Mouse (Mus musculus): ENCODE results near the gene Ppa1.
A peak's percentile ranks its signal among the peaks of the same experiment; 100 is the strongest.

Gene Ppa1

DNA sequence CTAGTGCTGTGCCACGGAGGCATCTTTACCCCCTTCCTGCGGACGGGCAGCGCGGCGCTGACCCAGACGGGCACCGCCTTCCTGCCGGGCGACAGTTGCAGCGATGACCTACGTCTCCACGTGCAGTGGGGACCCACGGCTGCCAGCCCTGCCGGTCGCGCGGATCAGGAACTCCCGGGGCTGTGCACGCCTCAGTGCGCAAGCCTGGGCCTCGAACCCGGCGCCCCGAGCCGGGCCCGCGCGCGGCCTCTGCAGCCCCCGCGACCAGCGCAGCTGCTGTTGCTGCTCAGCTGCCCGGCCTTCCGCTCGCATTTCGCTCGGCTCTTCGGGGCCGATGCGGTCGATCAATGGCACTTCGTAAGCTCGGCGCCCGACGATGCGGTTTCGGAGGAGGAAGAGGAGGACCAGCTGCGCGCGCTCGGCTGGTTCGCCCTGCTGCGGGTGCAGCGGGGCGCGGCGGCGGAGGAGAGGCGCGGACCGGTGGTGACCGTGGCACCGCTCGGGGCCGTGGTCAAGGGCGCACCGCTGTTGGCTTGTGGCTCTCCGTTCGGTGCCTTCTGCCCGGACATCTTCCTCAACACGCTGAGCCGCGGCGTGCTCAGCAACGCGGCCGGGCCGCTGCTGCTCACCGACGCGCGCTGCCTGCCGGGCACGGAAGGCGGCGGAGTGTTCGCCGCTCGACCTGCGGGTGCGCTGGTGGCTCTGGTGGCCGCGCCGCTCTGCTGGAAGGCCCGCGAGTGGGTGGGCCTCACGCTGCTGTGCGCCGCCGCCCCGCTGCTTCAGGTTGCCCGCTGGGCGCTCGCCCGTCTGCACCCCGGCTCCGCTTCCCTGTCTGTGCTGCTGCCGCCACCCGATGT lies 47.6 kb downstream of the Ppa1 start:
- no peak for DNase-seq (ENCODE audit: low spot score)

DNA sequence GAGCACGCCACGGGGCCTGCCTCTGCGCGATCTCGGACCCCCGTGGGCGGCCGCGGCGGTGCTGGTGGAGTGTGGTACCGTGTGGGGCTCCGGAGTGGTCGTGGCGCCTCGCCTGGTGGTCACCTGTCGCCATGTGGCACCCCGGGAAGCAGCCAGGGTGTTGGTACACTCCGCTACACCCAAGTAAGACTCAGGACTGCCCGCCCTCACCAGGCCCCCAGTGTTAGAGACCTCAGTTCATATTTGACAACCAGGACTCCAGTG lies 48.1 kb downstream of the Ppa1 start:
- DNase-seq (ENCODE audit: low spot score), result no peak

DNA sequence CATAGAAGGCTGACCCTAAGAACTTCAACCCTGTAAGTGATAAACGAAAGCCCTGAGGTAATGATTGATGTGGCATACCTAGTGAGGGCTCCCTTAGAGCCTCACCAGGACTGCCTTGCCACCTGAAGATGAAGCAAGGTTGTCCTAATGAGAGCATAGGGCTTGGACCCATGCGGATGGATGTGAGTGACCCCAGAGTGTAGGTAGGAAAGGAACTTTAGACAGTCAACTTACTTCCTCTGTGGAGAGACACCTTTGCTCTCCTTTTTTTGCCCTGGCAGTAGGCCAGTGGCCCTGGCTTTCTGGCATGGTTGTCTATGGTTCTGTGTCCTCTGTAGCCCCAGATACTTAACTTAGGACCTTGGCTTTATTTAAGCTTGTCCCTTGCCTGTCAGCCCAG lies 48.7 kb downstream of the Ppa1 start:
- DNase-seq (ENCODE audit: low spot score), result no peak

DNA sequence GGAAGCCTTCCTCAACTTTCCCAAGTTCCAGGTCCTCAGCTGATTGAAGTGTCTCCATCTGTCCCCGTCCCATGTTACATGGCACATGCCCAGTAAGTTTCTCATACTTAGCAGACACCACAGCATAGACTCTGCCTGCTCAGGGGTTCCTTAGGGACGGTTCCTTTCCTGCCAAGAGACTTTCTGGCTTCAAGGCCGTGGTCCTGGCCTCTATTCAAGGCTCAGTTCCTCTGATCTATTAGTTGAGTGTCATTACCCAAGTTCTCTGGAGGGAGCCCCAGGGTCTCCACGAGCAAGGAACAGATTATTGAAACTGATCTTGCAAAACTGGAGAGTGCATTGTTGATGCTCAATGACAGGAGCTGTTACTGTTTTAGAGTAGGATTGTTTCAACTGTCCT lies 56.3 kb downstream of the Ppa1 start:
- no peak for DNase-seq (ENCODE audit: low spot score)

DNA sequence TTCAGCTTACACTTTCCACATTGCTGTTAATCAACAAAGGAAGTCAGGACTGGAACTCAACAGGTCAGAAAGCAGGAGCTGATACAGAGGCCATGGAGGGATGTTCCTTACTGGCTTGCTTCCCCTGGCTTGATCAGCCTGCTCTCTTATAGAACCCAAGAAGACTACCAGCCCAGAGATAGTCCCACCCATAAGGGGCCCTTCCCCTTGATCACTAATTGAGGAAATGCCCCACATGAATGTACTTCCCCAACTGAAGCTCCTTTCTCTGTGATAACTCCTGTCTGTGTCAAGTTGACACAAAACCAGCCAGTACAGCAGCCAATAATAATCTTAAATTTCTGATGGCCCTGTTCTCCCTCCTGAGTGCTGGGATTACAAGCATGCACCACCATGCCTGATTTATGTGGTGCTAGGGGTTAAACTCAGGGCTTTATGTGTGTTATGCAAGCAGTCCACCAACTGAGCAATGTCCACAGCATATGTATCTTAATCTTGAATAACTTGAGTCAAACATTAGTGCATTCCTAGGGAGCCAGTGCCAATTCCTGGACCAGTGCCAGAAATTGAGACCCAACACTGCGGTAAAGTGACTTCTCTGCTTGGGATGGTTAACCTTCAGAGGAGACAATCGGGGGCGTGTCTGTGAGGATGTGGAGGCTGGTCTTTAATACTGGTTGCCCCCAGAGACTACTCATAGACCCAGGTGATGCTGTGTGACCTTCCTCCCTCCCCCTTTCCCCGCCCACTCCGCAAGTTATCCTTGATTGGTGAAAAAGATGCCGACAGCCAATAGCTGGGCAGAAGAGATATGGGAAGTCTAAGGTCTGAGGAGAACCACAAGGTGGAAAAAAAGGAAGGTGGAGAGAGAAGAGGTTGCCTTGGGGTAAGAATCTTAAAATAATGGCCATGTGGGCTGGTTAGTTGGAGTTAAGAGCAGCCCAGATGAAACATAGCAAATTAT lies 58.3 kb downstream of the Ppa1 start:
- DNase-seq (ENCODE audit: low spot score), result no peak

DNA sequence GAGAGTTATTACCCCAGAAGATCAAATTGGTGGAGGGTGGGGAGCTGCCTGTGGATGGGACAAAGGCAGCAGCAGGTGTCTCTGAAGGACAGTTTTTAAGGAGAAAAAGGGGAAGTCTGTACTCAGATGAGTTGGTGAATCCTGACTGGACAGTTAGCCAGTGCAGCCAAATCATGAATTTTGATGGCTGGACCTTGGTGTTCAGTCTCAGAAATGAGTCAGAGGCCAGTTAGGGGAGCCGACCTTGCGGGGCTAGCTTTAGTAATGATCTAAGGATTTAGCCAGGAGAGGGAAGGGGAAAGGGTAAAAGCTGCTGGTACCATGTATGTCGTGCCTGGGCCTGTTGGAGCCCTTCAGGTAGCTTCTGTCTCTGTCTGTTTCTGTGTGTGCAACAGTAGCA lies 65.2 kb downstream of the Ppa1 start:
- no peak for DNase-seq (ENCODE audit: low spot score)

DNA sequence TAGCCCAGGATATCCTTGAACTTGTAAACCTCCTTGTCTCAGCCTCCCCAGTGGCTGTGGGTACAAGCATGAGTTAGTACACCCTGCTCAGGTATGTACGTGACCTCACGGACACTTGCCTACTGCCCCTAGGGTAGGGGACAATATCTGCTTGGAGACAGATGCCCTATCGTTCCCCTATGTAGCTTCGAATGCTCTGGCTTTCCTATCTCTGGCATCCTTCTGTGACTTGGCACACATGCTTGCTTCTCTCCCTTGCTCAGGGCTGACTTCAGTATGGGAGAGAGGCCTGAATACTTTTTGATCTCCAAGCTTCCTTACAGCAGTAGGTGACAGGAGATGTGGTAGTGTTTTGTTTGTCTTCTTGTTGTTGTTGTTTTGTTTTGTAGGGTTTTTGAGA lies 65.8 kb downstream of the Ppa1 start:
- no peak for DNase-seq (ENCODE audit: low spot score)

DNA sequence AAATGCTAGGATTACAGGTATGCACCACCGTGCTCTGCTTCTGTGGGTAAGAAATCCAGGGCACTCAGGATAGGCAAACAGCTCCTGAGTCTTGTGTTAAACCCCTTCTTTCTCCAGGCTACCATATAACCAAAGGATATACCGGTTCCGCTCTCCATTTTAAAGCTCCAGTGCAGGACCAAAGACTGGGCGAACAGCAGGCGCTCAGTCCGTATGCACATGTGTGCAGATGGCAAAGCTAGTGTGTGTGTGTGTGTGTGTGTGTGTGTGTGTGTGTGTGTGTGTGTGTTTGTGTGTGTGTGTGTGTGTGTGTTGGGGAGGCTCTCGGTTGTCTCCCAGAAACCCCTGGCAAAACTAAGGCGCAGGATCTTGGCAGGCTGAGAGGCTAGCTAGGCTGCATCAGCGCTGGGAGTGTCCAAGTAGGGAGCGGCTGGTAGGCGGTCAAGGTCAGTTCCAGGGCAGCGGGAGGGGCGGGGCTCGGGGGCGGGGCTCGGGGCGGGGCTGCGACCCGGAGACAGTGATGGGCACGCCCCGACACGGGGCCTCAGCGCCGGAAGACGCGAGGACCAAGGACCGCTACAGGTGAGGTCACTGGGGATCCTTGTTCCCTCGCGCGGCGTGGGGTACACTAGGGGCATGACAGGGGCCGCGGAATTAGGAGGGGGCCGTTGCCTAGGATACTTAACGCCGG lies 66.6 kb downstream of the Ppa1 start, which contains the start of gene Aifm2:
TSS of gene Aifm2 (plus strand) at position 493 of the 691 bp plus-strand sequence.
- peak; percentile 75 for DNase-seq (ENCODE audit: low spot score)

DNA sequence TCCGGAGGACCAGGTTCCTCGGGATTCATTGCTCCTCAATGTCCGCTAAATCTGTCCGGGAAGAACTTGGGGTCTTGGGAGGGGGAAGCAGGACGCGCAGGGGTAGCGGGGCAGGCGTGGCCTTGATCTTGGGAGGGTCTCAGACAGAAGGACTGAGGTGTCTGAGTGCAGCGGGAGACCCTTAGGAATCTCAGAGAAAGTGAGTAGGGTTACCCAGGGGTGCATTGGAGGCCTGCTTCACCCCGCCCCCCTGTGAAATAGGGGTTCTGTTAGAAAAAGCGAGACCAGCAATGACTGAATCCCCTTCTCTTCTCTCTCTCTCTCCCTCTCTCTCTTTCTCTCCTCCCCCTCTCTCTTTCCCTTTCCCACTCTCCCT lies 67.1 kb downstream of the Ppa1 start:
- no peak for DNase-seq (ENCODE audit: low spot score)

DNA sequence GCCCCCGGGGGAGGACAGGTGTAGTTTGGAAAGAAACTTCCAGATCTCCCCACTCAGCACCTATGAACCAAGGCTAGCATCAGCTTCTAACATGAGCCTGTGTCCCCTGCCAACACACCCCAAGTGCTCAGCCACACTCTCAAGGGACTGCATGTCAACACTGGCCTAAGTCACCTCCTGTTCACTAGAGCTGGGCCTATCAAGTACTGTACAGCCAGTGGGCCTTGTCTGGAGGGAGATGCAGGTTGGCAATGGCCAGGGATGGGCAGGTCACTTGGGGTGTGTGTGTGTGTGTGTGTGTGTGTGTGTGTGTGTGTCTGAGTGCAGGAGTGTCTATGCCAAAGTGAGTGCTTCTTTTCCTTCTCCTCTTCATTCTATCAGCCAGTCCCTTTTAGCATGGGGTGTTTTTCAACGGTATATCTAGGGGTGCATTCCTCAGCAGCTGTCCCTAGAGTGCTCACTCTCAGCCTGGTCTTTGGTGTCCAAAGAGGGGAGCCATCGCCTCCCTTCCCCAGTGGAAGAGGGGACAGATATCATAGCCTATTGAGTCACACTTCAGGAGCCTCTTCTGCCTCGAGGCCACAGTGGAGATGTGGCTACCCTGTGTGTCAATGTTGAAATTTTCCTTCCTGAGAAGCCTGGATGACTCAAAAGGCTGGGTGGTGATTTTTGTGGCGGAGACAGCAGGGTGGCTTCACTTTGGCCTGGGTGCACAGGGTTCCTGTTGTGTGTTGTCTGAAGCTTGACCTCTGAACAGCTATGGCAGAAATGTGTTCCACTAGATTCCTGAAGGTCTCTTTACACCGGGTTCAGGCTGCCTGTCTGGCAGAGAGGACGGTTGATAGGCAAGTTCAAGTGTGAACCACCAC lies 67.9 kb downstream of the Ppa1 start:
- no peak for DNase-seq (ENCODE audit: low spot score)

DNA sequence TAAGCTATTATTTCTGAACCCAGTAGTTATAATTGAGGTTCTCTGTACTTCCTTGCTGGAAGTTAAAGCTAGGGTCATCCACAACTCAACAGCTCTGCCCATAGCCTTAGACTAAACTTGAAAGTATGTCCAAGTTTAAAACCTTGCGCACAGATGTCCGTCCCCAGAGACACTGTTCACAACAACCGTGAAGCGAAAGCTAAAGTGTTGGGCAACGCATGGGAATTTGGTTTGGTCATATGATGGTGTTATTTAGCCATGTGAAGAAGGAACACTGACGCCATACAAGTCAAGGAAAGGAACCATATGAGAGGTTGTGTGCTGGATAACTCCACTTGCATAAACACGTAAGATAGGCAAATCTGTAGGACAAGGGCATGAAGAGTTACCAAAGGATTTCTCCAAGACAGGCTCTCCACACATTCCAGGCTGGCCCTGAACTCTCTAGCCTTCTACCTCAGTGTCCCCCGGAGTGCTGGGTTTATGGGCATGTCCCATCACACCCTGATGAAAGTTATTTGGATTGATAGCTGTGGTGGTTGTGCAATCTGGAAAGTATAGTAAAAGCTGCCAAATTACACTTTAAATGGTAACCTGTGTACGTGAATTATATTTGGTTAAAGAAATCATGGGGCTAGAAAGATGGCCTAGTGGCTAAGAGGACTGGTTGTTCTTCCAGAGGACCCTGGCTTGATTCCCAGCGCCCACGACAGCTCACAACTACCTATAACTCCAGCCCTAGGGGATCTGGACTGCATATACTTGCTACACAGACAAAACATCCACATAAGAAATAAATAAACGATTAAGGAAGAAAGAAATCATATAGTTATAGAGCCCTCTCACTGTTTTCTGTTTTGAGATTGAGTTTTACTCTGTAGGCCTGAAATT lies 69.3 kb downstream of the Ppa1 start:
- DNase-seq (ENCODE audit: low spot score), result no peak

DNA sequence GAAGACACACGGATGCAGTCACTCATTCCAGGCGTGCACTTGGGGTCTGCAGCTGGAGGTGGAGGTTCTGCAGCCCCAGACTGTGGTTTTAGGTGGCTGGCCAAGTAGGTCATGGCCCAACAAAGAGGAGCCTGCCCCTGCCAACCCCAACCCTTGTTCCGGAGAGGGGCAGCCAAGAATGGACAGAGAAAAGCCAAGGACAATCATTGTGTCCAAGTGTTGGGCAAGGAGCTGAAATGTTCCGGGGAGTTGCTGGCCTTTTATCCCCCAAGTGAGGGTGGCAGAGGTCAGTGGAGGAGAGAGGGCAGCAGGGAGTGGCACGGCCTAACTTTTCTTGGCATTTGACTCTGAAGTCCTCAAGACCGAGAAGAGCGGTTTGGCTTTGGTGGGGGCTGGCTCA lies 72.0 kb downstream of the Ppa1 start:
- DNase-seq (ENCODE audit: low spot score), result no peak

DNA sequence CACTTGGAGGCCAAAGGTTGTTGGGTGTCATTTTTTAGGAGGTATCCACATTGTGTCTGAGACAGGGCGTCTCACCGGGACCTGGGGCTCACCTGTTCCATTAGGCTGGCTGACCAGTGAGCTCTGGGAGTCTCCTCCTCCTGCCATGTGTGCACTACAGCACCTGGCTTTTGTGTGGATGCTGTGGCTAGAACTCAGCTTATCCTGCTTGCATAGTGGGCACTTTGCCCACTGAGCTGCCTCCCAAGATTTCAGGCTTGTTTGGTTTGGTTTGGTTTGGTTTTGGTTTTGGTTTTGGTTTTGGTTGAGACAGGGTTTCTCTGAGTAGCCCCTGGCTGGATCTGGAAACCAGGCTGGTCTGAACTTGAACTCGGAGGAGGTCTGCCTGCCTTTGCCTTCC lies 73.9 kb downstream of the Ppa1 start:
- no peak for DNase-seq (ENCODE audit: low spot score)

DNA sequence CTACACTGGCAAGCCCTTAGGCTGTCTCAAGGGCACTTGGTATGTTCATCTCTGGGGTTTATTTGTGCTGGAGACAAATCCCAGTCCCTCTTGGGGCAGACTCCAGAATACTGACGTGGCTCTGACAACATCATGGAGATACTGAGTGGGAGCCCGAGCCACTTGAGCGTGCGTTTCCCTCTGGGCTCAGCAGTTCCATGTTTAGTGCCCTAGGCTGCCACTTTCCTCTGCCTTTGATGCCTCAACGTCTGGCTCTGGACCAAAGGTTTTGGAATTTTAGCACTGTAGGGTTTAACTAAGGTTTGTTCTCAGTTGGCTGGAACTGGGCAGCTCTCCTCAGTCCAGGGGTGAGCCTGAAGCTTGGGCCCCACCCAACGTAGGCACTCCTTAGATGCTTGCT lies 74.9 kb downstream of the Ppa1 start:
- no peak for DNase-seq (ENCODE audit: low spot score)

Measured in retina, embryonic 14.5 days (tissue).